Mouse (Mus musculus) G1E-ER4 (cell line): ENCODE data around the gene Clybl. TPM values are rescaled to one million over a fixed set of nuclear protein-coding genes. Genes with fewer than 3 reads are reported as not detected.

Source experiments
- GATA1 ChIP-seq: IDR thresholded peaks from one replicate; pipeline ENCODE4 v1.8.0; 2012; ENCODE audit warnings: low read length, inconsistent platforms
- polyA plus RNA-seq: library from polyadenylated mRNA; stranded (reverse); fragments of >175 nt; gene quantifications from 2 replicates; pipeline ENCODE4 v1.2.3, GENCODE M21; 2012

The Clybl gene
- polyA plus RNA-seq, 1 experiment = 30.1 TPM

DNA sequence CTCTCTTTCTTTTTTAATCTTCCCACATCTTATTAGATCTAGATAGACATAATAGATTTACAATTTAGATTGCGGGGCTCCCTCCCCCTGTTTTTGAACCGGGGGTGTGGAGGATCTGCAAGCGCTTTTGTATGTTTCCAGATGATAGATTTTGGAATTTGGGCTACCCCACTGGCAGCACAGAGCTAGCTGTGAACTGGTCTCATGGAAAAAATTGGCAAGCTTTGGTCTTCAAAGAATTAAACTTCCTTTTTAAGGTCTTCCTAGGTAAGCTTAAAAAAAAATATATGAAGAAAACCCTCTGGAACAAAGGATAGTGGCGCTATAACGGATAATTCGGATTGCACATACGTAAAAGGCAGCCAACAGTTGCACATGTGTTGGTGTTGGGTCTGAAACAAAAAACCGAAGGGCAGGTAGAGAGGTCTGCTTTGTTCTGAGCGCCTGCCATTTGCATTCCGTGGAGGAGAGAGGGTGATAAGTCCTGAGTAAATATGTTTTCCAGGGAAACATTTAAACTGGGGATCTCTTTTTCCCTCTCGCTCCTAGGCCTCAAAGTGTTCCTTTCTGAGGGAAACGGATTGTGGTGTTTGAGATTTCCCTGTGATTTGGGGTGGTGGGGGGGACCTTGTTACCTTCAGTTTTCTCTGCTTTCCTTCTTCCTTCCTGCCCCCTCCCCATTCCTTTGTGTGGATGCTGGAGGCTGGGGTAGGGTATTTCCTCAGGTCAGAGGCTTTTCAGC is 193.7 kb downstream of the Clybl start:
- TF ChIP-seq GATA1 = no peak

DNA sequence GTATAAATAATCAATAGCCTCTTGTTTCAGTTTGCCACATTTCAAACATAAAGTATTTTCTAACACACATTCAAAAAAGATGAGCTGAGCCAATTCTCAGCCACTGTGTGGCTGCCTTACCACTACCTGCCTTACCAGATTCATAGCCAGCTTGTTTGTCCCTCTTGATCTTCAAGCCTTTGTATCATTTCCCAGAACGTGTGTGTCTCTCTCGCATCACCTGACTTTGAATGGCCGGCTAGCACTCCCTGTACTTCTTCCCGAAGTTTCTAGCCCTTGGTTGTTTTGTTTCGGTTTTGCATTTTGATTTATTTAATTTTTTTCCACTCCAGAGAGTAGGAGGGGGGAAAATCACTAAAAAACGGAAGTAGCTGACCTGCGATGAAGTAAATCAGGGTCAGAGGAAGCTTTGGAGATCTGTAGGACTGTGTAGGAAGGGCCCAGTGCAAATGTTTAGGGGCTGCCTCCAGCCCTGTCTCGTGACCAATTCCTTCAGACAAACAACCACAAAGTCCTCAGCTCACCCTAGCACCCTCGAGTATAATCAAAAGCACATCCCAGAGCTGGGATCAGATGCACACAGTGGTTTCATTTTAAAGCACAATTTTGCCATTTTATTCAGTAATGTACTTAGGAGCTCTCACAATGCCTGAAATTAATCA is 195.1 kb downstream of the Clybl start:
- TF ChIP-seq GATA1 = no peak

DNA sequence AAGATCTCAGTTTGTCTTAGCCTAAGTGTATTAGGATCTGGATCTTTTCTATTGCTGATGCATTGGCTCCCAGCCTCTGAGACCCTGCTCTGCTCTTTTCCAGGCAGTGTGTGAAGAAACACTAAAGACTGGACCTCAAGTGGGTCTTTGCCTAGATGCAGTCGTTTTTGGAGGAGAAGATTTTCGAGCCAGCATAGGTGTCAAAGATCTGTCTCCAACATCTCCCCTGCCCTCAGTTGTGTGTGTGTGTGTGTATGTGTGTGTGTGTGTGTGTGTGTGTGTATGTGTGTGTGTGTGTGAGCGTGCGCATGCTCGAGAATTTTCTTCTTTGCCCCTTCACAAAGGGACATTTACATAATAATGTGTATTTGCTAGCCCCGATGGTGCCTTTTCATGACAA is 196.2 kb downstream of the Clybl start:
- no peak for TF ChIP-seq GATA1

DNA sequence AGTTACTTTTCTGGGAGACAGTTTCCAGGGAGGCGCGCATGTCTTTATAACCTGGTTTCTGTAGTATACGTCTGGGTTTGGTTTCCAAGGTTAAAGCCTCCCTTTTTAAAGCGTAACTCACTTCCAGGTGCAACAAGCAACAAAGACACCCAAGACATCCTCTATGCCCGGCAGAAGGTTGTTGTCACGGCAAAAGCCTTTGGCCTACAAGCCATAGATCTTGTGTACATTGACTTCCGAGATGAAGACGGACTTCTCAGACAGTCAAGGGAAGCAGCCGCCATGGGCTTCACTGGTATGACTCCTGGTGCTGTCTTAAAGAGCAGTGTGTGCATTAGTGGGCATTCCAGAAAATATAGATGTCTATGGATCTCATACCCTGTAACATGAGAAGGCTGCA is 197.6 kb downstream of the Clybl start:
- TF ChIP-seq GATA1 = no peak

DNA sequence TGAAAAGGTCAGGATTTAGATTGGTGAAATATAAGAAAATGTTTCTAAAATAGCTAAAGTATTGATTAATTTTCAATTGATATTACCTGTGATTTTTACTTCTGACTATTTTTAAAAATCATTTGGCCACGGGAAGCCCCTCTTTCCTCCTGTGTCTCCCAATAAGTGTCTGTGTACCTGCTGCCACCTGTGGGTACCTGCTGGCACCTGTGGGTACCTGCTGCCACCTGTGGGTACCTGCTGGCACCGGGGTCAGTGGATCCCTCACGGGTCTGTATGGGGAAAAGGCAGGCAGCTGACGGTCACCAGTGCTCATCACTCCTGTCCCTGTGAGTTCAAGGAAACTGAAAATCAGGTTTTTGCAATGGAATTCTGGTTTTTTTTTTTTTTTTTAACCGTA is 198.5 kb downstream of the Clybl start:
- no peak for TF ChIP-seq GATA1

DNA sequence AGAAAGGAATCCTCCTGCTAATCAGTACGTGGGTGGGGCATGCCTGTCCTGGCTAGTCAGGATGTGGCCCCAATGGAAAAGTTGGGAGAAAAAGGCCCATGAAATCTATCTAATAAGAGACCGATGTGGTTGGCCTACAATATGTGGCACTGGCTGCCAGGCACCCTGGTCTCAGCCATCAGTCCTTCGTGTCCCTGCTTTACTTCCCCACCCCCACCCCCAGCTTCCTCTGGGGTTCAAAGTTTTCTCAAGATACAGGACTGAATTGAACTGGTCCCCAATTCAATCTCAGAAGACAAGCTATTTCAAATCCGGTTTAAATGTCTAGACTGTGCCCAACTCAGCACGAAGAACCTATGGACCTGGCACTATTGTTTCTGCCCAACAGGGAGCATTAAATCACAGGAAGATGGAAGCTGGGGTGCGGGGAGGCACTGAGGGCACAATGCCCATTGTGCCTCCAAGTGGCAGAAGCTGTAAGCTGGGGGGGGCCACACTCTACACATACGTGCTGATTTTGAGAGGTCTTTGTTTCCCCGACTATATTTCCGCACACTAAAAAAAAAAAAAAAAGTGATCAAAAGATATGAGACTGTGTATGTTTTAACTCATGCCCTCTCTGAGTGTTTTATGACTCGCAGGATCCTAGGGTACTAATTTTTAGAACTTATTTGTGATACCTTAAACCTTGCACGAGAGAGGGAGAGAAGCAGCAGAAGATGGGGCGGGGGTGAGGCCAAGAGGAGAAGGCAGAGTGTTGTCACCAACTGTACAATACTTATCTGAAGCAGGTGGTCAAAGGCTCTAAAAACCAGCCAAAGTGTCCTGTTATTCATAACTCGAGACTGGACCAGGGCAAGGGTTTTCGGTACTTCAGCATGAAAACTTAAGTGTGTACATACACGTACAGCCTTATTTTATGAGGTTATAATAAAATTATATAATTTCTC is 199.7 kb downstream of the Clybl start:
- no peak for TF ChIP-seq GATA1

DNA sequence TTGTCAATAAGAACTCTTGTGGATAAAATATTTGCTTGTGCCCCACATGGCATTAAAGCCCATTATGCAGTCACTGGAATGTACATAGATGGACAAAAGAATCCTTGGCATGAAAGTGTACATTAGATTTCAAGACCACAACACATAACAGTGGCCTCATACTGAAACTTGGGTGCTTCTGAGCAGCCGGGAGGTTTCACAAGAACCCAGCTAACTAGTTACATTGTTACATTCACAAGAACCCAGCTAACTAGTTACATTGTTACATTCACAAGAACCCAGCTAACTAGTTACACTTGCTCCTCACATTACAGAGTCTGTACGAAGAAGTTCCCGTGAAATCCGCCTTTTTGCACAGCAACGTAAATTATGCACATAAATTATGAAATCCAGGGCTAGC is 200.8 kb downstream of the Clybl start:
- TF ChIP-seq GATA1 = no peak

DNA sequence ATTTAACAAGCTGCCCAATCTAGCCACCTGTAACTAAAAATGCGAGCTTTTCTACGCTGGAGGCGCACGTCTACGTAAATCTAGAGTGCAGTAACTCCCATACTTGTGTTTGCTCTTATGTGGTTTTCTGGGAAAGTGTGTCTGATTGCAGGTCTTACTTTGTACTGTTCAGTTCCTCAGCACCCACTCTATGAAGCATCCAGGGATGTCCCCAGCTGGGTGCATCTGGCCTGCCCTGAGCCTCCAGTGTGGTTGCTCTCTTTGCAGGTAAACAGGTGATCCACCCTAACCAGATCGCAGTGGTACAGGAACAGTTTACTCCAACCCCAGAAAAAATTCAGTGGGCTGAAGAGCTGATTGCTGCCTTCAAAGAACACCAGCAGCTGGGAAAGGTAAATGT is 202.4 kb downstream of the Clybl start:
- no peak for TF ChIP-seq GATA1

DNA sequence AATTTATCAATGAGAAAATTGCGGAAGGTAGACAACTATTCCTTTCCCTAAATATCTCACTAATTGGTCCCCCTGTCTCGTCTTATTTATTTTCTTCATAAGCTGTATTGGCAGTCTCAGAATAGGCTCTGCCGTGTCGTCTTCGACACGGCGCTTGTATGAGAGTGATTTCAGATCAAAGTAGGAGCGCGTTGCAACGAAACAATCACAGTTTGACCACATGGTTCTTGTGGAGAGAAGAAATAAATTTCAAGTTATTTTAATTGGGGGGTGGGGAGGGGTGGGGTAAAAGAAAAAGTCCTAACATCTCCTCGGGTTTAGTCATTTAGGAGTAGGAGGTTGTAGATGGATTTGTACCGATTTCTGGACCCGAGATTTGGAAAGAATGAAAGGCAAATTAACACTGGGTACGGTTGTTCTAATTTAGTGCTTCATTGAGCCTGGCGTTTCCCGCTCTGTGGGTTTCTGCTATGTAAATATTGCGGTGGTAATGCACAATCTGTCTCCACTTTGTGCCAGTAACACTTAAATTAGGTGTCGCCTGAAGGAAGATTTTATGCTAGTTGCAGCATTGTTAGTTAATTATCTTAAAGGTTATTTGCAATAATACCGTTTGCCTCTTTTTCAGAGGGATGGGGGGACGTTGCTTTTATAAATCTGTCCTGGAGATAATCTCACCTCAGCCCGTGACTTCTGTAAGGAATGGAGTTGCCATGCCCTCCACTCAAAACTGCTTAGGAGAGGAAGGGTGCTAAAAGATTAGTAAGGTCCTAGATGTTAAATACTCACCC is 203.1 kb downstream of the Clybl start:
- no peak for TF ChIP-seq GATA1

DNA sequence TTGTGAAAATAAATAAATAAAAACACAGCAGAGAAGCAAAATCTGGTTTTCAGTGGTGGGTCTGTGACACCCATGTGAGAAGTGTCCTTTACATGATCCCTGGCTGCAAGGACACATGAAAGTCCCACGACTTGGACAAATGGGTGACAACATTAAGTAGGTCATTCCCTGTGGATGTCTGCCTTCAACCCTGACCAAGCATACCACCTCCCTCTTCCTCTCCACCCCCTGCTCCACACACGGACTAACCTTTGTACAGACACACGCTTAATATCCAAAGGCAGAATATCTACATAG is 203.7 kb downstream of the Clybl start:
- no peak for TF ChIP-seq GATA1

DNA sequence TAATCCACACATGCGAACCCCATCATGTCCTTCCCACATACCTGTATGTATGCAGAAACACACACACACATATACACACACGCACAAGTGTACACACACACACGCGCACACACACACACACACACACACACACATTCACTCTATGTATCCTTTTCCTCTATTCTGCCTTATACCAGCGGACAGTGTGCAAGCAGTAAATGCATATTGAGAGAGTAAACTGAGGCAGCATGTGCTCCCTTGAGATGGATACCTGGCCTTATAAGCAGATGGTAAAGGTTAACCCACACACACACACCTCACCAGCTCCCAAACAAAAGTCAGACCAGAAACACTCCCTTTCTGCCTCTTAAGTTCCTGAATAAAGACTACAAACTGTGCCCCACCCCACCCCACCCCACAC is 204.3 kb downstream of the Clybl start:
- no peak for TF ChIP-seq GATA1

DNA sequence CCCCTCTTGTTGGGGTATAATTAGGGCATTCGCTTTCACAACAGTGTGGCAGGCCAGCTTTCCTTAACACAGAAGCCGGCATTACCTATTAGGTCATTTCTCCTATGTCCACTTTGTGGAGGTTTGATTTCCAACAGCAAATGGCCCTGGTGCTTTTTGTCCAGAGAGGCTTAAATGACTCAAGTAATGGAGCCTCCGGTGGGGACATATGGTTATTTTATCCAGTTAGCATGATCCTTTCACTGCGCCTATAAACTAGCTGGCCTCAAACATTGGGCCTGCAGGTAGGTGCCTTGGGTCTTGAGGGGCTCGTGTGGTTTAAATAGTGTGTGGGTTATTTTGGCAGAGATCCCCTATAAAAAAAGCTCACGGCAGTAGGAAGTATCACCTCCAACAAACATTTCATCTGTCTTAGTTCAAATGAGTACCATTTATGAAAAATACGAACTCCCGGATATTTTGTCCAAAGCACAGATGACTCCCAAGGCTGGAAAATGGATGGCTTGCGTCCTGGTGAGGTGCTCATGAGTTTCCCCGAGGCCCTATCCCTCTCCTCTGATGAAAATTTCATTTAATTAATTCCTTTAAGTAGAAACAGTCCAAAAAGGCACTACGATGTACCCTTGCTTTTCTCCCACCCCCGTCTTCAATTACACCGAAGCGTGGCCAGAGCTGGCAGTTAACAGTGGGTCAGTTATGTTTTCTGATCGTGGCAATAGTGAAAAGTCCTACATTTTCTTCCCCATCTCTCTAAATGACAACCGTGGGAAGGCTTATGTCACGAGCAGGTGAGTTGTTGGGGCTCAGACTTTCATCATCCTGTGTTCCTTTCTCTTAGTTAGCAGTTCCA is 205.0 kb downstream of the Clybl start:
- TF ChIP-seq GATA1 = no peak

DNA sequence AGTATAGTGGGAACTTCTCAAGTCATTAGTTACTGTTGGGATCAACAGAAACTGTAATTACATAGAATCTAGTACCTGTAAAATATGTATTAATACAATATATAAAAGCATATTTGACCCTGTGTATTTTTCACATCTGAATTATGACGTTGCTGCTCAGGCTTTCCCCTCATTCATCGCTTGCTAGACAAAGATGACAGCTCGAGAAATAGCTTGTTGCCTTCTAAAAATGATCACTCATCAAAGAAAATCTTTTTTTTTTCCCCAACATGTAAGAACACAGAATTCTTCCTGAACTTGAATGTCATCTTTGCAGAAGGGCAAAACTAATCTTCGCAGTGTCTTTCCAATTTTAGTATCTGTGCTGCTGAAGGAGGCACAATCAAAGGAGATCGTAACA is 206.3 kb downstream of the Clybl start:
- TF ChIP-seq GATA1 = no peak

DNA sequence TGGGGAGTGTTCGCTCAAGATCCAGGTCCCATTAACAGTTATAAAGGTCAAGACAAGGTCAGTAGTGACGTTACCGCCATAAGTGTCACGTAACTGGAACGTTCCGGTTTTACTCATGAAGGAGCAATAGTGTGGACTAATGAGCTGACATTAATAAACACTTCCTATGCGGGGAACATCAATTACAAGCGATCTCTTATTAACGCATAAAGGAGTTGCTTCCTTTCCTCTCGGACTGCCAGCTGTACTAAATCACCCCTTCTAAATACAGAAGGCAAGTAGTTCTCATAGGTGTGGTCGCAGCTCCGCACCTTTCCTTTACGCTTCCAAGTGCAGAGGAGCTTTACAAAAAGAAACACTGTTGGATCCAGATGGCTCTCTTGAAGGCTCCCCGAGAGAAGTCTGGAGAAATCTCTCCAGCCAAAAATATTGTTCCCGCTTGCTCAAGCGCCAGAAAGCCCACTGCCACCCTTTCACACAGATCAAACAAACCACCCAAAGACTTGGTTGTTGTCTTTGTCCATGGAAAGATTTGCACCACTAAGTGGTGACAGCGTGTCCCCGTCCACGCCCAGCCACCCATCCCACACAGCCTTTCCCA is 207.0 kb downstream of the Clybl start:
- TF ChIP-seq GATA1 = no peak
